Mouse (Mus musculus): Measurements from ENCODE around the gene Vars2. TPM values are rescaled to one million over a fixed set of nuclear protein-coding genes. Genes with fewer than 3 reads are reported as not detected.

Vars2 gene
- 10 to 100 TPM; 31.1 to 40.8 TPM for total RNA-seq (2021)
- long read RNA-seq, experiment 1, full-length matches to known transcripts, result 10 of 16 reads
- long read RNA-seq, experiment 1, partial matches to known transcripts, result 3 of 16 reads
- long read RNA-seq, experiment 1, other reads (novel, unspliced or antisense), result 3 of 16 reads
- long read RNA-seq, experiment 2, full-length matches to known transcripts, result 14 of 24 reads
- long read RNA-seq, experiment 2, partial matches to known transcripts, result 4 of 24 reads
- long read RNA-seq, experiment 2, other reads (novel, unspliced or antisense), result 6 of 24 reads

DNA sequence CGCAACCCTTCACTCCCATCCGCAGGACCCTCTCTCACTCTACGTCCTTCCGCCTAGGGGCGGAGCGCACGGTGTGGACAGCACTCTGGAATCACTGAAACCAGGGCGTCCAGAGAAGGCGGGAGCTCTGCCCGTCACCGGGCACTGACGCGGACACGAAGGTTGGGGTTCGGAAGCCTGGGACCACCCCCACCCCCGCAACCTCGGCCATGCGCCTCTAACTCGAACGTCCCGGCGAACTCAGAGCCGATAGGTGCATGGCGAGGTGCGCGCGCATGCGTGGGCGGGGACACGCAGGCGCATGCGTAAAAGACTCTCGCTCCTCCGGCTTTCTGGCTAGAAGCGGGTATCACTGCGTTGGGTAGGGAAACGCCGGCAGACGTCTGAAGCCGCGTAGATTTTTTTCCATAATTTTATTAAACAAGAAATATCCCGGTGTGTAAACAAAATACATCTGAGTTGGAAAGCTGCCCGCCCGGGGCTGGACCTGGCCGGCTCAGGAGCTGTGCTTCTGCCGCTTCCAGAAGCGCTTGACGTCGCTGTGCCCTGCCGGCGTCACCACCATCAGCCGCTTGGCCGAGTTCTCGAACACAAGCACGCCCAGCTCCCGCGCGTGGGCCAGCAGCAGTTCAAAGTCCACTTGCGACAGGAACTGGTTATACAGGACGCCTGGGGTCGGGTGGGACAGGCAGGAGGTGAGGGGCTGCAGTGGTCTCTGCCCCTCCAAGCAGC is at the start of gene Vars2:
Gene Vars2, minus strand, starts transcription at position 259 of the 732 bp plus-strand sequence.
- intact Hi-C loops (cut with DNase I), result loop anchor here (2.0 kb wide), 1 partner anchor 77 kb away; no protein-coding TSS in a partner anchor
- peak; percentile 98 to 99 for DNase-seq (ENCODE audit: low spot score in 2 of 2)

DNA sequence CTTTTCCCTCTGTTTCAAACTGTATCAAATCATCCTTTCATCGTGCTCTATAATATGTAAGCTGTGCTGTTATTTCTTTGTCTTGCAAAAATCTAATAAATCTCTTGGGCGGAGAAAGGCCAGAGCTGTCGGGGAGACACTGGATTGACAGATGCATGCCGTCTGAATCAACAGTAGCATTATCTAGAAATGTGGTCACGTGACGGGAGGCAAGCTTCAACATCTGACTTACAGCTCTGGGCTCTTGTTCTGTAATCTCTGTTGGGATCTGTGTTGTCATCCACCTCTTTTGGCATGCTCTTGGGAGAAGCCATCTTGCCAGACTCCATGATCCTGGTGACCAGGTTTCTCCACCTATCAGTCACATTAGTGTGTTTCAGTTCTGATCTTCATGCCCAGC is 49.7 kb upstream of the Vars2 start:
- intact Hi-C loops (cut with DNase I), result no loop called here
- DNase-seq (ENCODE audit: low spot score in 2 of 2), result no peak

DNA sequence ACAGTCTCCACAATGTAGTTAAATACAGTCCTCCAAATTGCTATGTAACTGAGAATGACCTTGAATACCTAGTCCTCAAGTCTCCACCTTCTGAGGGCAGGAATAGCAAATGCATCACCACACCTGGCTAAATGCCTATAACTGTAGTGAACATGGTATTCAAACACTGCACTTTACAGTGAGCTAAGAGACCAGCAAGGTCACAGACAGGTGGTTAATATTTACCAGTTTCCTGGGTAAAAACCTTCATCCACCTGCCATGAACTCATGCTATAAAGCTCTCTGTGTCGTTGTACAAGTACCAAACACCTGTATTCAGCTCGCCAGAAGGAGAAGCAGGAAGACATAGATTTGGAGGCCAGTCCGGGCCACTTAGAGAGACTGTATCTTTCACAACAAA is 48.7 kb upstream of the Vars2 start:
- intact Hi-C loops (cut with DNase I), result no loop called here
- no peak for DNase-seq (ENCODE audit: low spot score in 2 of 2)

DNA sequence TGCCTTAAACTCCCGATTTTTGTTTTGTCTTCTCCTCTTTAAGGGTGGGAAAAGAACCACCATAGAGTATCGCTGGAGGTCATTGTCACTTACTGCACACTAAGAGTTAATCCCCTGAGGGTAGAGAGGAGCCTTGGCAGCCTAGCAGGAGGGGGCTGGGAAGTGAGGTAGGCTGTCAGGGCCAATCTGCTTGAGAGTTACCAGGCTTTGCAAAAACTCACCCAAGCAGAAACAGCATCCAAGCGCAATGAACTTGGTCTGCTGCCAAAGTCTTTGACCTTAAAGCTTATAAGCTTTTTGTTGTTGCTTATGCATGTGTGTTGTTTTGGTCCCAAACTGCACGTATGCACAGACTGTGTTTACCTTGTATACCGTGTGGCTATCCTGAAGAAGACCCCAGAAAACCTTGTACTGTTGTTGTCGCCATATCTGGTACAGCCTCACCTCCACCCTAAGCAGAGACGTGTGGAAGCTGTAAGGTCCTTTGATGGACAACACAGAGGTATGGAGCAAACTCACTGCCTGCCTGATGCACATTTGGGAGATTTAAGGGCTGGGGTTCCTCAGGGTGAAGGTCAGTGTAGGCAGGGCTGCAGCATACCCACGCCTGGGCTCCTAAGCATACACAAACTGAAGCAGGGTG is 43.4 kb upstream of the Vars2 start:
- DNase-seq (ENCODE audit: low spot score in 2 of 2), result no peak
- intact Hi-C loops (cut with DNase I), result no loop called here

DNA sequence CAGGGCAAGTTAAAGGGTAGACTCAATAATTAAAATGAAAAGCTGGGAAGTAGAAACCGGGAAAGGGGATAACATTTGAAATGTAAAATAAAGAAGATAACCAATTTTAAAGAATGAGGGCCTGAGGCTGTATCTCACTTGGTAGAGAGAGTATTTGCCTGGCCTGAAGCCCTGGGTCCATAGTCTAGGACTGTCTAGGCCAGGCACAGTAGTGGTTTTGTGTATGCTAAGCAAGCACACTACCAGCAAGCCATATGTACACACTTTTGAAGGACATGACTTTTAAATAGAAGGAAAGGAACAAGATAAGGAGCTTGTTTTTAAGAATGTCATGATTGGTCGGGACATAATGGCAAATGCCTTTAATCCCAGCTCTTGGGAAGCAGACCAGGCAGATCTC is 41.2 kb upstream of the Vars2 start:
- intact Hi-C loops (cut with DNase I), result no loop called here
- DNase-seq (ENCODE audit: low spot score in 2 of 2), result no peak

DNA sequence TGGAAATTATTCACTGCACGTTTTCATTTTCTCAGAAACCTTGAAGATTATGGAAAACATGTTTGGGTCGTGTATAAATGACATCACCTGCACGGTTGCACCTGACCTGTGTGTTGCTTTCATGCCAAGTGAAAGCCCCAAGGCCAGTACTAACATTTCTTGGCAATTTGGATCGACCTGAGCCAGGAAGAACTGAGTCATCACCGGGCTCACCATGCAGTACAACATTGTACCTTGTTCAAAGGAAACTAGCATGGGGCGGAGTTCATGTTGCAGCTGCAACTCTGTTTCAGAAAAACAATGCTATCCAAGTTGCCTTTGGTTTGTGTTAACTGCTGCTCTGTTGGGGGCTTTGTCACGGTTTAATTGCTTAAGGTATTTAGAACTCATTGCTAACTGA is 40.5 kb upstream of the Vars2 start:
- no peak for DNase-seq (ENCODE audit: low spot score in 2 of 2)
- intact Hi-C loops (cut with DNase I), result no loop called here

DNA sequence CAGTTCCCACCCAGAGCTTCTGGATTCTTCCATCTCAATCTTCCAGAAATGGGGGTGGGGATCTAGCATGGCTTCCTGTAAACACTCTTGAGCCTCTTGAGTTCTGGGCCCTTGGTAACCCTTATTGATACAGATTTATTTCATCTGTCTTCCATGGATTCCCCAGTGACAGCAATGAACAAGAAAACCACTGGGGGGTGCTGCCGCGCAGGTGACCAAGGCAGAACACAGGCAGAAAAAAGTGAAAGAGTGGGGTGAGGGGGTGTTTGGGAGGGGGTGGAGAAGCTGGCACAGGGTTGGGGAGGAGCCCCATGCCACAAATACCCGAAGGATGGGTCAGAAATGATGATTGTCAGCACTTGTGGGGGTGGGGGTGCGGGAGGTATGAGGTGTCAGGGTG is 38.4 kb upstream of the Vars2 start:
- peak in 1 of 2 experiments; percentile 47 for DNase-seq (ENCODE audit: low spot score in 2 of 2)
- intact Hi-C loops (cut with DNase I), result no loop called here

DNA sequence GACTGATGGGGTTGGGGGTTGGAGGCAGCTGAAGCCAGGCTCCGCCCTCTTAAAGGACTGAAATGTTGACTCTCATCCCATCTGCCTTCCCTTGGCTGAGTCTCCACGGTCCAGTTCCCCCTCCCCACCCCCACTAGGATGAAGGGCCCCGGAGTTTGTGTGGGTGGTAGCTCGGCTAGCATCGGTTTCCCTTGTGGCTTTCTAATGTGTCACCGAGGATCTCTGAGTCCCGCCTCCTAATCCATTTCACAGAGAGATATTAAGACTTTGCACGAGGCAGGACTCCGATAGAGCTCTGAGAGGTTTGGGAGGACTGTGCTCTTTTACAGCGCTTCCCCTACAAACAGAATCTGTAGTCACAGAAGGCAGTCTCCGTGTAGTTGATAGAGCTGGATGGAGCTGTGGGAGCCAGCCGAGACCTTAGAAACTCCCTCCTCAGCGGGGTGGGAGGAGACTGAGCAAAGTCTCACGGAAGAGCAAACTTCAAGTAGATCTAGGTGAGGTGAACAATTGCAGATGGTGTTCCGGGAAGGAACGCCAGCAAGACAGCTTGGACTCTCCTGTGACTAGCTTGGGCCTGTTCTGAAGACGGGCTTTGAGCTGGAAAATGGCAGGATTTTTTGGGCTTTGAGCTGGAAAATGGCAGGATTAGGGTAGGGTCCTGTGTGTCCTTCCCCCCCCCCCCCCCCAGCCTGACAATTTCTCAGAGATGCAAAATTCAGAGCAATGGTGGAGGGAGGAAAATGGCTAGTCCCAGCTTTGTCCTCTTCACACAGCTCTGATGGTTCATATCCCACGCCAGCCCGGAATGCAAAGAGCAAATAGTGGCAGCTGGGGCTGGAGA is 37.5 kb upstream of the Vars2 start, which contains the start of gene Ddr1:
Gene Ddr1, minus strand, starts transcription at position 1 of the 844 bp plus-strand sequence.
- intact Hi-C loops (cut with DNase I), result loop anchor here (1.0 kb wide), 1 partner anchor 20 kb away; no protein-coding TSS in a partner anchor
- DNase-seq (ENCODE audit: low spot score in 2 of 2), result peak in 1 of 2 experiments; percentile 76

DNA sequence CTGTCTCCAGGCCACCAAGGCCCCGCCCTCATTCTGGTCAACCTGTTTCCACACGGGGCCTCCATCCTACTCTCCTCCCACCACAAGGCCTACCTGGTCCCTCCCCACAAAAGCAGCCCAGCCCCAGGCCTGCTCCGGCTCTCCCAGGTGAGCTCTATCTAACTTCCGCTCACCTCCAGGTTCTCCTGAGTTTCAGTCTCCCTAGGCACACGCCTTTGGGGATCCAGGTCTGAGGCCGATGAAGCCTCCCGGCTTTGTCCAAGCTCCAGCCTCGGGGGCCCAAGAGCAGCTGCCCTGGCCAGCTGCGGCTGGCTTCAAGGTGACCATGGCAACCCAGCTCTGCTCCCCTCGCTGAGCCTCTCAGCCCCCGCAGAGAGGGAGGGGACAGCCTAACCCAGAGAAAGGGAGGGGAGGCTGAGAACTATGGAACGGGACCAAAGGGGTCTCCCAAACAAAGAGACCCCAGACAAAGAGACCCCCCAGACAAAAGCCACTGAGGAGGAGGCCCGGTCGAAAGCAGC is 36.4 kb upstream of the Vars2 start:
- intact Hi-C loops (cut with DNase I), result loop anchor here (1.0 kb wide), 1 partner anchor 21 kb away; no protein-coding TSS in a partner anchor
- no peak for DNase-seq (ENCODE audit: low spot score in 2 of 2)

DNA sequence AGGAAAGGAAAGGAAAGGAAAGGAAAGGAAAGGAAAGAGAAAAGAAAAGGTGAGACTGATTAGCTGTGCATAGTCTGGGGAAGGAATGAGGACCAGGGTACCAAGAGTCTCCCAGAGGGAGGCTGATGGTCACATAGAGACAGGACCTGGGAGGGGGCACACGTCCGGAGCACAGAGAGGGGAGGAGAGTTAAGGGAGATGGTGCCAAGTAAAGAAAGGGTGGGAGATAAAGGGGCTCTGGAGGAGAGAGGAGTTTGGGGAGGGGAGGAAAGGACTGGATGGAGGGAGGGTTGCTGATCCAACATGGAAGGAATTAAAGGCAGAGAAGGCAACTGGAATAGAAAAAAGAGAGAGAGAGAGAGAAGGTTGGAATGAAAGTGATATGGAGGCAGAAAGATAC is 35.7 kb upstream of the Vars2 start:
- intact Hi-C loops (cut with DNase I), result no loop called here

DNA sequence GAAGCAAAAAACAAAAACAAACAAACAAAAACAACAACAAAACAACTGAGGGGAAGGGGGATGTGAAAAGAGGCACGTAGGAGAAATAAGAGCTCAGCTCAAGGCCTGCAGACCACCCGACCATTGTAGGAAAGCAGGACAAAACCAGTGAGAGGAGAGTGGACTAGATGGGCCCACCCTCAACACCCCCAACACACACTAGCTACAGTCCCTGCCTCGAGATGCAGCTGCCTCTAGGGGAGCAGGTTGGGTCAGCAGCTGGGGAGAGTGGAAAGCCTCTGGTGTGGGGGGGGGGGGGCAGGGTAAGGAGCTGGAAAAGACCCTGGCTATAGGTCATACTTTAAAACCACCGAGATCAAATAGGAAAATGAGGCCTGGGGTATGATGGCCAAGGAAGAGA is 35.2 kb upstream of the Vars2 start:
- intact Hi-C loops (cut with DNase I), result no loop called here
- DNase-seq (ENCODE audit: low spot score in 2 of 2), result no peak

More for the DNA sequence above, 35.7 kb upstream of the Vars2 start:
- DNase-seq (ENCODE audit: low spot score in 2 of 2), result no peak

DNA sequence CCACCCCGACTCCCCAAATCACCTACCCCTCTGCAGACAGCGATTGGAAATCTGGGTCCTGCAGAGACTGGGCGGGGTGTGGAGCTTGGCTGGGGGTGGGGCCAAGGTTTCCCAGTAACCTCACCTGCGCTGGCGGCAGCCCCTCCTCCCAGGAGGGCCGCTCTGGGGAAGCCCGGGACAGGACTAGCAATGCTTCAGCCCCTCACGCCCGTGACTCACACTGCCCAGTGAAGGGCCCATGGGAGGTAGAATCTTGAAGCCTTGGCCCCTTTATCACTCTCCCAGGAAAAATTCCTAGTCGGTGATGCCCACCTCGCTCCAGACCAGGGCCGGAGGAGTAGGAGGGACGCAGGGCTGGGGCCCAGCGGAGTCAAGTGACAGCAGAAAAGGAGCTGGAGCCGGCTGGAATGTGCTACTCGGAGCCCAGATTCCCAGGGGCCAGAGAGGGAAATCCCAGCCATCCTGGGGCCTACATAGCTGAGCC is 34.6 kb upstream of the Vars2 start:
- no peak for DNase-seq (ENCODE audit: low spot score in 2 of 2)
- intact Hi-C loops (cut with DNase I), result no loop called here

DNA sequence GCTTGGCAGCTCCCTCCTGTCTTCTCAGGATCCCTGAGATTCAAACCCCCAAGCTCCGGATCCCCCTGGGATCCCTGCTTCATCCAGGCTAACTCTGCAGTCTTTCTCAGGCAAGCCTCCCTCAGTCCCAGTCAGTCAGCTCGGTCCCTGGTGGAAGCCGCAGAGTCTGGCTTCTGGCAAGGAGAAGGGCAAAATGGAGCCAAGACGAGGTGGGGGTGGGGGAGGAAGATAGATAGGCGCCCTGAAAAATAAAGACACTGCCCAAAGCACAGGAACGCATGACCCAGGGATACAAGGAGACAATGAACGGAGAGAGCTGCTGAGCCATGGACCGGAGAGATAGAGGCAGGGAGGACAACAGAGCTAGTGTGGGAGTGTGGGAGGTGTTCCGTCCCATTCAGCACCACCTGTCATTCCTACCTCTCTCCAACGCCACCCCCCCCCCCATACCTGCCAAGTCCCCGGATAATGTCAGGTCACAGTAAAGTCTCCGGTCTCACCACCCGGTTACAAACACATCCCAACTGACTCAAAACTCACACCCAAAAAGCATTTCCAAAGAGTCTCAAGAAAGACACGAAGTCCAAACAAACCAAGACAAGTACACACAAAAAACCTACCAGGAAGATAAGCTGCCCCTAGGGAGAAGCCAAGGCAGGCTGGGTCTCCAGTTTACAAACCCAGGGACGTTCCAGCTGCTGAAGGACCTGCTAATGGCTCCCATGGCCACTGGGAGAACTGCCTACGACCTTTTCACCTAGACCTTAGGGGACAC is 34.0 kb upstream of the Vars2 start:
- DNase-seq (ENCODE audit: low spot score in 2 of 2), result no peak
- intact Hi-C loops (cut with DNase I), result no loop called here

DNA sequence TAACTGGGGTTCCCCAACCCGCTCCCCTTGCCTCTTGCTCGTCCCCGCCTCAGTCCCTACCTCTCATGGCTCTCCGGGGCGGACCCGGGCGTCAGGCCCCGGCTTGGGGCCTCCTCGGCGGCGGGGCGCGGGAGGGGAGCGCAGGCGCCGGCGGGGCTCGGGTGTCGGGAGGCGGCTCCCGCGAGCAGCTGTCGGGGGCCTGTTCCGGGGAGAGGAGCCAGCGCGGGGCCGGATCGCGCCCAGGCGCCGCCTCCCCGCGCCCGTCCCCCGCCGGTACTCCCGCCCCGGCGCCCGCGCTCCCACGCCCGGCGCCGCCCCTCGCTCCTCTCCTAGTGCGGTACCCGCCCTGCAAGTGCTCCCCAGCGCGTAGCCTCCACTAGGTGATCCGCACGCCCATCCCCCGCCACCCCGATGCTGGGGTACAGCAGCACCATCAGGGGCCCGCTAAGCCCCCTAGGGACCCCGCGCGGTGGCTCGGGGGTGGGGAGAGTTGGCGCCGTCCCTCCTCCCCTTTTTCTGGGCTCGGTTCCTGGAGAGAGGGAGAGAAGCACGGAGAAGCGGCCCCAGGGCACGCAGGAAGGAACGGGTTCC is 33.1 kb upstream of the Vars2 start:
- intact Hi-C loops (cut with DNase I), result no loop called here
- DNase-seq (ENCODE audit: low spot score in 2 of 2), result peak; percentile 69 to 80

DNA sequence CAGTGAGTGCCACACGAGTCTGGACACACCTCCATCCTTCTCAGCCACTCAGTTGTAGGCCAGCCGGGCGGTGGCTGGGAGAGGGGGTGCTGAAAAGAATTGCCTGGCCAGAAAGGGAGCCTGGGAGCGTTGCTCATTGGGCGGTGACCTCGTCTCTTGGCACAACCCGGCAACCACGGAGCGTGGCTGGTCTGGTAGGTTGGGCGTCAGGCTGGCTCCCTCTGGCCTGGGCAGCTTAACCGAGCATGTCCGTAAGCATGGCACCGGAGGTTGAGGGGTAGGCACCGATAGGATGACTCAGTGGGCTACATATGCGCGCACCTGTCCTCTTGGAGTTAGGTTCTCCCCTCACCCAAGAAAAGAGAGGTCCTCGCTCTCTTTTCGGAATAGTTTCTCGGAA is 32.5 kb upstream of the Vars2 start:
- intact Hi-C loops (cut with DNase I), result loop anchor here (5.0 kb wide), 1 partner anchor 37 kb away; no protein-coding TSS in a partner anchor
- peak; percentile 55 to 63 for DNase-seq (ENCODE audit: low spot score in 2 of 2)

DNA sequence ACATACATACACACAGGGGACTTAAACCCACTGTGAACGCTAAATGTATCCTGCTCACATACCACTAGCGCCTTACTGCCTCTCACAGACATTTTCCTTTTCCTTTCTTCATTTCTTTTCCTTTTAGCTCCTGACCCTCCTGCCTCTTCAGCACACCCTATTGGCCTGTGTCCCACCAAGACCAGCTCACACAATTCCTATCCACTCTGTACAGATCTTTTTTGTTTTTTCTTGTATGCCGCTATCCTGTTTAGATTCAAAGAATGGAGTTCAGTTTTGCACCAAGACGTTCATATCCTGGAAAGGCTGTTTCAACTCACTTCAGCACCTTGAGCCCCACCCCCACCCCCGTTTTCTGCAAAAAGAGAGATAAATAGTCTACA is 31.1 kb upstream of the Vars2 start:
- no peak for DNase-seq (ENCODE audit: low spot score in 2 of 2)
- intact Hi-C loops (cut with DNase I), result loop anchor here (5.0 kb wide), 1 partner anchor 39 kb away; no protein-coding TSS in a partner anchor

DNA sequence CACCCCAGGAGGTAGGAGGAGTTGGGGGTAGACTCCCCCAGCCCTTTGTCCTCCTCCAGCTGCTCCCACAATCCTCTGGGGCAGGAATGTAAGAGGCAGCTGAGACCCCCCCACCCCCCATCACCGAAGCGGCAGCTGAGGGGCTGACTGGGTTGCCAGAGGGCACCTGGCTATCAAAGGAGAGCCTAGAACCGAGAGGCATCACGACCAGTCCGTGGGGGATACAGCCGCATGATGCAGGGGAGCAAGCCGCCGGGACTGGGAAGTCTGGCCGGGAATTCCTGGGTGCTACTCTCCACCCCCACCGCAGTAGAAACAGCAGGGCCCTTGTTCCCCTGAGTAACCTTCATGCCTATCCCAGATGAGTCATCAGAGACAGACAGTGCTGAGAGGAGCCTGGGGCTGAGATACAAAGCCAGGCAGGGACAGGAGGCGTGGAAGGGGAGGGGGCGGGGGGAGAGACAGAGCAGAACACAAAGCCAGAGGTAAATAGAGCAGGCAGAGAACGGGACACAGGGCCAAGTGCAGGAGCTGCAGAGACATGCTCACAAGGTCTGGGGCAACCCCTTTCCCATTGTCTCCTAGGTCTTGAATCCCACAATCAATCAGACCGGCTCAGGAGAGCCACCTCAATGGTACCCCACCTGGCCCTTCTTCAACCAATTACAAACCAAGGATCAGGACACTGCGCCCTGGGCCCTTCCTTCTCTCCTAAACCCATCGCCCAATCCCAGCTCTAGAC is 30.5 kb upstream of the Vars2 start:
- peak; percentile 42 to 78 for DNase-seq (ENCODE audit: low spot score in 2 of 2)
- intact Hi-C loops (cut with DNase I), result loop anchor here (5.0 kb wide), 1 partner anchor 39 kb away; no protein-coding TSS in a partner anchor

Data from left cerebral cortex, postnatal 14 days (tissue).